8 mouse cellular contexts compared by ENCODE assay signal in the genomic region with DNA sequence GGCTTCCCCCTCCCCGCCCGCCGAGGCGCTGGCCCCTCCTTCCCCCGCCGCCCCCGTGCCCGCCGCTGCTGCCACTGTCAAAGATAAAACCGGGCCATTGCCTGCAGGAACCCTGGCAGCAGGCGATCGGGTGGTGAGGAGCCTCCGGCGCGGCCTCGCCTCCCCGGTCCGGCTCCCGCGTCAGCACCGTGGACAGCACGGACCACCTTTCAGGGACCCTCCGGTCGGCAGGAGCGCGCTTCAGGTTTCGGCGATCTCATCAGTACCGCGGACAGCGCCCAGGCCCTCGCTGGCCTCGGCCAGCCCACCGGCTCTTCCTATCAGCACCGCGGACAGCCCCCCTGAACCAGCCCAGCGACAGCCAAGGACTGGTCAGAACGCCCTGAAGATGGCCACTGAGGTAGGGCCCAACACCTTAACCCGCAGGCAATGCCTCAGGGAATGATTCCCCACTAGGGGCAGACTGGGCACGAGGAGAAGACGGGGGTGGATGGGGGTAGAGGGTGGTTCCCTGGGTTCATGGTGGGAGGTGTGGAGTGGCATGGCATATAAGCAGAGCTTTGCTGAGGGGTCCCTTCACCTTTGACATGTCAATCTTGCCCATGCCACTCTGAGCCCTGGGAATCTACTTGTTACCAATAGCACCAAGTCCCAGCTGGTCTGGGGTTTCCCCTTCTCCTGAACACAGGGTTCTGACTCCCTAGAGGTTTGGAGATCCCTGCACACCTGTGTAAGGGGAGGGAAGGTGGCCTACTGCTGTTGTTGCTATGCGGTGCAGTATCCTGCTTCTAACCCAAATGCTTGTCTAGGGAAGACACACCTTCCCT. TPM values are rescaled to one million over a fixed set of nuclear protein-coding genes. Genes with fewer than 3 reads are reported as not detected.
DNase-seq lines count a peak whose midpoint lies in the region; ATAC-seq and TF ChIP-seq lines count a peak whose summit lies in the region.

No protein-coding gene starts in this region.

- peak overlapping the region; percentile 42 for H3K4me3 ChIP-seq in intestine, embryonic 16.5 days (ENCODE audit: low read length)
- H3K4me3 ChIP-seq in limb, embryonic 14.5 days (replicated peaks; ENCODE audit: low read length) = peak overlapping the region; percentile 26
- peak overlapping the region; percentile 71 for H3K4me3 ChIP-seq in midbrain, embryonic 15.5 days
- peak overlapping the region; percentile 32 for H3K4me3 ChIP-seq in stomach, embryonic 15.5 days (replicated peaks)

- peak overlapping the region; percentile 75 for H3K4me2 ChIP-seq in intestine, embryonic 16.5 days (ENCODE audit: low read depth, low read length)
- H3K4me2 ChIP-seq in limb, embryonic 14.5 days (replicated peaks; ENCODE audit: low read depth, low read length, severe bottlenecking) = peak overlapping the region; percentile 55
- H3K4me2 ChIP-seq in midbrain, embryonic 15.5 days = peak overlapping the region; percentile 60
- peak overlapping the region; percentile 75 for H3K4me2 ChIP-seq in stomach, embryonic 15.5 days

- no peak for TF ChIP-seq POLR2A in limb, embryonic 14.5 days (IDR thresholded peaks at IDR 0.05; ENCODE audit: borderline replicate concordance, extremely low read depth, insufficient read depth, insufficient read length)

- 4% methylated on average over 37 of the region's 42 CpGs for WGBS in intestine, embryonic 16.5 days
- WGBS in limb, embryonic 14.5 days = 4% methylated on average over 21 of the region's 42 CpGs
- 2% methylated on average over 33 of the region's 42 CpGs for WGBS in midbrain, embryonic 15.5 days
- WGBS in stomach, embryonic 15.5 days = 5% methylated on average over 32 of the region's 42 CpGs

- no peak overlapping the region for H3K27ac ChIP-seq in intestine, embryonic 16.5 days (ENCODE audit: low read length)
- H3K27ac ChIP-seq in limb, embryonic 14.5 days (replicated peaks; ENCODE audit: low read depth, low read length) = no peak overlapping the region
- H3K27ac ChIP-seq in midbrain, embryonic 15.5 days = peak overlapping the region; percentile 88
- no peak overlapping the region for H3K27ac ChIP-seq in stomach, embryonic 15.5 days

- DNase-seq in CD4-positive, CD25-positive, alpha-beta regulatory T cell, adult 2 months (ENCODE audit: low read depth, low spot score) = peak; percentile 23
- peak; percentile 95 for DNase-seq in embryo, embryonic 10.5 days (ENCODE audit: low spot score)
- DNase-seq in gastrocnemius, postnatal 4 days (ENCODE audit: low spot score in 2 of 2) = peak; percentile 79 to 90
- peak; percentile 95 for DNase-seq in limb, embryonic 14.5 days (ENCODE audit: low spot score)

- no peaks in the 10 kb centered on the region; the same call in 1 of the 2 replicates for H3K27me3 ChIP-seq in intestine, embryonic 16.5 days (replicated peaks; ENCODE audit: control insufficient read depth, insufficient read depth, low read length)
- H3K27me3 ChIP-seq in limb, embryonic 14.5 days (ENCODE audit: control insufficient read depth, insufficient read depth, low read length) = peaks cover 16% of the 10 kb centered on the region
- no peaks in the 10 kb centered on the region for H3K27me3 ChIP-seq in midbrain, embryonic 15.5 days (replicated peaks)
- H3K27me3 ChIP-seq in stomach, embryonic 15.5 days (replicated peaks) = peaks cover 9% of the 10 kb centered on the region

- ATAC-seq in CD4-positive, CD25-positive, alpha-beta regulatory T cell, adult 4 months = no peak
- ATAC-seq in intestine, embryonic 16.5 days = peak; percentile 87
- peak; percentile 93 for ATAC-seq in limb, embryonic 14.5 days (ENCODE audit: low FRiP score, low read depth)
- peak; percentile 81 for ATAC-seq in midbrain, embryonic 15.5 days (replicated peaks)
- peak; percentile 85 for ATAC-seq in stomach, embryonic 15.5 days (ENCODE audit: insufficient read depth, low FRiP score, low read depth)

- no peak overlapping the region for H3K9ac ChIP-seq in intestine, embryonic 16.5 days (ENCODE audit: low read depth, low read length)
- H3K9ac ChIP-seq in limb, embryonic 14.5 days (ENCODE audit: low read depth, low read length, severe bottlenecking) = no peak overlapping the region
- H3K9ac ChIP-seq in midbrain, embryonic 15.5 days = peak overlapping the region; percentile 80
- H3K9ac ChIP-seq in stomach, embryonic 15.5 days = no peak overlapping the region

- H3K4me1 ChIP-seq in intestine, embryonic 16.5 days (ENCODE audit: control insufficient read depth, insufficient read depth, low read length) = no peaks in the 10 kb centered on the region
- 0 out of 2 replicates have a peak, but pooled peaks cover 3% of the 10 kb centered on the region for H3K4me1 ChIP-seq in limb, embryonic 14.5 days (ENCODE audit: control insufficient read depth, insufficient read depth, low read length)
- H3K4me1 ChIP-seq in midbrain, embryonic 15.5 days = peaks cover 29% of the 10 kb centered on the region
- no peaks in the 10 kb centered on the region for H3K4me1 ChIP-seq in stomach, embryonic 15.5 days

- no peaks in the 10 kb centered on the region for H3K9me3 ChIP-seq in intestine, embryonic 16.5 days (ENCODE audit: control insufficient read depth, low read length)
- no peaks in the 10 kb centered on the region for H3K9me3 ChIP-seq in limb, embryonic 14.5 days (ENCODE audit: control insufficient read depth, low read length)
- H3K9me3 ChIP-seq in midbrain, embryonic 15.5 days = no peaks in the 10 kb centered on the region
- no peaks in the 10 kb centered on the region for H3K9me3 ChIP-seq in stomach, embryonic 15.5 days

- H3K36me3 ChIP-seq in intestine, embryonic 16.5 days (ENCODE audit: control insufficient read depth, insufficient read depth, low read length) = no peaks in the 10 kb centered on the region
- H3K36me3 ChIP-seq in limb, embryonic 14.5 days (ENCODE audit: control insufficient read depth, insufficient read depth, low read length) = no peaks in the 10 kb centered on the region
- no peaks in the 10 kb centered on the region for H3K36me3 ChIP-seq in midbrain, embryonic 15.5 days (replicated peaks)
- H3K36me3 ChIP-seq in stomach, embryonic 15.5 days = no peaks in the 10 kb centered on the region

RNA-seq across cellular contexts. Expression of a gene that starts 8.6 kb away (rescaled TPM):
- polyA plus RNA-seq in CD4-positive, CD25-positive, alpha-beta regulatory T cell, adult 4 months (2017; shearing (Covaris generic)) = under 1 TPM in 1 of 2 experiments, not detected in 1; 0.15 TPM
- 1 to 10 TPM; 1.2 to 1.5 TPM for total RNA-seq in gastrocnemius, postnatal 4 days (2021)
- polyA plus RNA-seq in intestine, embryonic 16.5 days (2015; fragmentation: Nextera tagmentation; extraction: Ambion mirVana) = 1.0 and 1.2 TPM in 2 replicates
- polyA plus RNA-seq in limb, embryonic 14.5 days (2012; rRNA removed) = 0.06 and 0.11 TPM in 2 replicates
- polyA plus RNA-seq in limb, embryonic 14.5 days (2014; fragmentation: Nextera tagmentation; extraction: Ambion mirVana) = not detected in 2 replicates
- 62.7 and 65.5 TPM in 2 replicates for polyA plus RNA-seq in midbrain, embryonic 15.5 days (2015; fragmentation: Nextera tagmentation; extraction: Ambion mirVana)
- 1.1 and 1.5 TPM in 2 replicates for polyA plus RNA-seq in stomach, embryonic 15.5 days (2015; fragmentation: Nextera tagmentation; extraction: Ambion mirVana)

RNA-seq across cellular contexts. Expression of a gene that starts 53.9 kb away (rescaled TPM):
- polyA plus RNA-seq in CD4-positive, CD25-positive, alpha-beta regulatory T cell, adult 4 months (2017; shearing (Covaris generic)) = not detected
- total RNA-seq in gastrocnemius, postnatal 4 days (2021) = 1 to 10 TPM; 4.5 to 4.8 TPM
- 3.5 and 8.3 TPM in 2 replicates for polyA plus RNA-seq in intestine, embryonic 16.5 days (2015; fragmentation: Nextera tagmentation; extraction: Ambion mirVana)
- polyA plus RNA-seq in limb, embryonic 14.5 days (2012; rRNA removed) = 7.2 and 8.7 TPM in 2 replicates
- polyA plus RNA-seq in limb, embryonic 14.5 days (2014; fragmentation: Nextera tagmentation; extraction: Ambion mirVana) = 5.1 and 5.4 TPM in 2 replicates
- polyA plus RNA-seq in midbrain, embryonic 15.5 days (2015; fragmentation: Nextera tagmentation; extraction: Ambion mirVana) = 1.1 and 1.3 TPM in 2 replicates
- 9.4 and 16.0 TPM in 2 replicates for polyA plus RNA-seq in stomach, embryonic 15.5 days (2015; fragmentation: Nextera tagmentation; extraction: Ambion mirVana)

Comparison
In these comparisons a context has a peak if more than half of its experiments do, and no peak if none do; other contexts are left out.
1. DNase-seq: peak in every context shown above with its lines; median percentile 95 in embryo, embryonic 10.5 days; 95 in limb, embryonic 14.5 days; 84 in gastrocnemius, postnatal 4 days; 23 in CD4-positive, CD25-positive, alpha-beta regulatory T cell, adult 2 months.
2. RNA of a gene that starts 8.6 kb away (polyA plus RNA-seq): 62.7 to 65.5 TPM in midbrain, embryonic 15.5 days; 1.1 to 1.5 TPM in stomach, embryonic 15.5 days, 1.0 to 1.2 TPM in intestine, embryonic 16.5 days, 0.15 TPM in CD4-positive, CD25-positive, alpha-beta regulatory T cell, adult 4 months and 0.06 to 0.11 TPM in limb, embryonic 14.5 days; every median in the first group is over 10 times any median in the second.
3. Peak in every context shown above with its lines, with median percentiles within 50 percentile points of each other: H3K4me2 ChIP-seq and H3K4me3 ChIP-seq.